10 mouse cellular contexts compared by ENCODE assay signal in the genomic region with DNA sequence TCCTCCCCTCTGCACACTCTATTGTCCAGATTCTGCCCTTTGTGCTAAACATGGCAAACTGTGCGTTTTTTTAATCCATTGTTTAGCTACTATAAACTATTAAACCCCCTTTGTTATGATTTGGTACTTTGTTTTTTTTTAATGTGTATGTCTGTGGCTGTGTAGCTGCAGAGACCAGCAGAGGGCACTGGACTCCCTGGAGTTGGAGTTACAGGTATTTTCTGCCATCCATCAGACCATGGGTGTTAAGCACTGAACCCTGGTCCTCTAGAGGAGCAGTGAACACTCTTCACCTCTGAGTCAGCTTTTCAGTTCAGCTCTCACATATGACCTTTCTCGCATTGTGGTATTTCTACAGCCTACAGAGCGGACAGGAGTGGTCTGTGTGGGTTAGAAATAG.
DNase-seq lines count a peak whose midpoint lies in the region; ATAC-seq and TF ChIP-seq lines count a peak whose summit lies in the region.
"Had no signal": no experiment of that assay in that cellular context is flagged by ENCODE, and none has a peak within 500 bp of the region (broad histone marks: within the 10 kb centered on the region; RNA-seq: fewer than 3 reads in every experiment).

No protein-coding gene starts in this region.

- TF ChIP-seq EP300 in heart, postnatal 0 days (IDR thresholded peaks at IDR 0.05; ENCODE audit: low read depth), result no peak

- WGBS in heart, postnatal 0 days, result 83% methylated on average over 3 of the region's 3 CpGs
- 93% methylated on average over 3 of the region's 3 CpGs for WGBS in spleen, adult 2 months
- 79% methylated on average over 3 of the region's 3 CpGs for WGBS in bone marrow, adult 2 months
- 83% methylated on average over 3 of the region's 3 CpGs for WGBS in forebrain, embryonic 13.5 days

- no peak overlapping the region for H3K4me3 ChIP-seq in heart, postnatal 0 days (ENCODE audit: low read depth, low read length)
- H3K4me3 ChIP-seq in spleen, adult 2 months (ENCODE audit: extremely low read depth, insufficient read depth, insufficient read length), result no peak overlapping the region
- H3K4me3 ChIP-seq in bone marrow, adult 2 months (replicated peaks; ENCODE audit: control insufficient read depth, low read depth, low read length), result no peak overlapping the region
- no peak overlapping the region for H3K4me3 ChIP-seq in forebrain, embryonic 13.5 days
- H3K4me3 ChIP-seq: limb, embryonic 15.5 days had no signal

- H3K27ac ChIP-seq in heart, postnatal 0 days (ENCODE audit: low read depth), result no peak overlapping the region
- no peak overlapping the region for H3K27ac ChIP-seq in spleen, adult 2 months (ENCODE audit: insufficient read depth, low read length)
- no peak overlapping the region for H3K27ac ChIP-seq in bone marrow, adult 2 months (ENCODE audit: control insufficient read depth, insufficient read depth, low read depth, low read length, poor library complexity)
- no peak overlapping the region for H3K27ac ChIP-seq in forebrain, embryonic 13.5 days
- H3K27ac ChIP-seq: limb, embryonic 15.5 days had no signal

- H3K9me3 ChIP-seq in heart, postnatal 0 days (replicated peaks; ENCODE audit: control insufficient read depth, low read length), result no peaks in the 10 kb centered on the region
- H3K9me3 ChIP-seq in forebrain, embryonic 13.5 days (replicated peaks), result no peaks in the 10 kb centered on the region
- H3K9me3 ChIP-seq: limb, embryonic 15.5 days had no signal

- H3K4me1 ChIP-seq in heart, postnatal 0 days (ENCODE audit: control insufficient read depth, insufficient read depth), result peaks cover 2% of the 10 kb centered on the region; the same call in 1 of the 2 replicates
- peaks cover 14% of the 10 kb centered on the region for H3K4me1 ChIP-seq in spleen, adult 2 months (ENCODE audit: control insufficient read depth, insufficient read depth, insufficient read length)
- H3K4me1 ChIP-seq in bone marrow, adult 2 months (ENCODE audit: control insufficient read depth, insufficient read depth, low read length), result no peaks in the 10 kb centered on the region
- no peaks in the 10 kb centered on the region for H3K4me1 ChIP-seq in forebrain, embryonic 13.5 days

- TF ChIP-seq CTCF in heart, postnatal 0 days (IDR thresholded peaks at IDR 0.05; ENCODE audit: low read depth), result peak; percentile 43
- peak; percentile 28; the same call in 1 of the 2 replicates for TF ChIP-seq CTCF in spleen, adult 2 months (IDR thresholded peaks at IDR 0.05; ENCODE audit: extremely low read depth, insufficient read depth, insufficient read length, insufficient replicate concordance)
- TF ChIP-seq CTCF in bone marrow, adult 2 months (IDR thresholded peaks at IDR 0.05; ENCODE audit: control insufficient read depth, insufficient read depth, low read length), result peak; percentile 33; the same call in 1 of the 2 replicates

- no peak for TF ChIP-seq POLR2A in spleen, adult 2 months (IDR thresholded peaks at IDR 0.05; ENCODE audit: low read depth, low read length)
- TF ChIP-seq POLR2A in bone marrow, adult 2 months (IDR thresholded peaks at IDR 0.05; ENCODE audit: borderline replicate concordance, control insufficient read depth, low read depth, low read length), result no peak

- no peaks in the 10 kb centered on the region for H3K27me3 ChIP-seq in heart, postnatal 0 days (ENCODE audit: control insufficient read depth, insufficient read depth, low read length)
- H3K27me3 ChIP-seq in spleen, adult 2 months (ENCODE audit: control insufficient read depth, insufficient read depth, low read length), result no peaks in the 10 kb centered on the region
- H3K27me3 ChIP-seq in forebrain, embryonic 13.5 days, result no peaks in the 10 kb centered on the region
- H3K27me3 ChIP-seq: limb, embryonic 15.5 days had no signal

- intact Hi-C loops in heart, postnatal 10 days (cut with DNase I), result loop anchor here (2.0 kb wide), 1 partner anchor 125 kb away; a partner anchor contains a TSS

- no peak for ATAC-seq in heart, postnatal 0 days (ENCODE audit: insufficient read depth, low read depth)
- ATAC-seq in forebrain, embryonic 13.5 days, result no peak

- no peak overlapping the region for H3K9ac ChIP-seq in heart, postnatal 0 days (replicated peaks; ENCODE audit: low read depth, low read length)
- H3K9ac ChIP-seq in forebrain, embryonic 13.5 days, result no peak overlapping the region
- H3K9ac ChIP-seq: limb, embryonic 15.5 days had no signal

- no peak overlapping the region for H3K4me2 ChIP-seq in heart, postnatal 0 days (ENCODE audit: low read depth, low read length)
- no peak overlapping the region for H3K4me2 ChIP-seq in forebrain, embryonic 13.5 days
- H3K4me2 ChIP-seq: limb, embryonic 15.5 days had no signal

- DNase-seq in heart, postnatal 0 days (ENCODE audit: low spot score), result no peak
- DNase-seq in heart, postnatal 10 days, result no peak
- DNase-seq in spleen, adult 2 months (ENCODE audit: low read depth in 1 of 2, low spot score in 2 of 2), result peak in 1 of 2 experiments; percentile 35
- DNase-seq in spleen, postnatal 4 days (ENCODE audit: low spot score in 2 of 2), result no peak
- peak; percentile 50 for DNase-seq in naive thymus-derived CD4-positive, alpha-beta T cell, adult 2 months (ENCODE audit: low read depth)
- DNase-seq in urinary bladder, postnatal 10 days (ENCODE audit: low spot score), result no peak
- DNase-seq: heart, postnatal 4 days had no signal

- H3K36me3 ChIP-seq in heart, postnatal 0 days (replicated peaks; ENCODE audit: control insufficient read depth, insufficient read depth, low read length), result peaks cover 7% of the 10 kb centered on the region; the same call in 1 of the 2 replicates
- H3K36me3 ChIP-seq in spleen, adult 2 months (ENCODE audit: control insufficient read depth, insufficient read depth, low read length), result no peaks in the 10 kb centered on the region
- peaks cover 11% of the 10 kb centered on the region for H3K36me3 ChIP-seq in forebrain, embryonic 13.5 days (ENCODE audit: poor library complexity, severe bottlenecking)
